Mouse (Mus musculus) liver, embryonic 14.5 days (tissue): ENCODE results near the gene Gdpd4.

Experiments
- CTCF ChIP-seq: IDR thresholded peaks from 2 replicates; pipeline ENCODE4 v1.5.1; 2016; ENCODE audit warnings: antibody characterized with exemption, low read depth, control low read depth
- EP300 ChIP-seq: IDR thresholded peaks from 2 replicates; pipeline ENCODE4 v1.6.1; 2016; ENCODE audit warnings: antibody characterized with exemption, low read depth

DNA sequence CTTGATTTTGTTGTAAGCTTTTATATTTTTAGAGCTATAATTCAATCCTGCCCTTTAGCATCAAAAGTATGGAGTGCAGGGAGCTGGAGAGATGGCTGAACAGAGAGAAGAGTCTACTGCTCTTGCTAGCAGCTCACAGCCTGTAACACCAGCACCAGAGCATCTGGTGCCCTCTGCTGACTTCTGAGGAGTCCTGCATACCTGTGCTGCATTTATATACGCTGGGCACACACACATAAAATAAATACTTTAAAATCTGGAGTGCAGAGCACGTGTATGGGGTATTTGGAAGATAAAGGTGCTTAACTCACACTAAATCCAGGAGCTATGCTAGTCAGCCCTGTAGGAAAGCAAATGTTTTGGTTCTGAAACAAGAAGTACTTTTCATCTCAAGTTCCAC is 166.6 kb downstream of the Gdpd4 start:
- TF ChIP-seq CTCF: peak; percentile 55
- TF ChIP-seq EP300: no peak
